Mouse (Mus musculus) cerebellum, adult 2 months (tissue): ENCODE data around the gene Rimklb.

Experiments used
- CTCF ChIP-seq: fragments of 200-500 bp; IDR thresholded peaks from 2 replicates; pipeline ENCODE4 v1.5.1; 2011; ENCODE audit warnings: low read depth, mild to moderate bottlenecking, control low read depth, low read length, moderate library complexity, borderline replicate concordance; ENCODE audit not compliant: insufficient read depth
- POLR2A ChIP-seq: fragments of 200-500 bp; IDR thresholded peaks from 2 replicates; pipeline ENCODE4 v1.6.1; 2011; ENCODE audit warnings: low read length, control low read depth, borderline replicate concordance; ENCODE audit not compliant: insufficient read depth

- TF ChIP-seq CTCF (no peak), POLR2A (no peak)
Observed at GRCm38 (mm10) chr6:122400263-122400662, 98.3 kb downstream of the Rimklb start.
